Mouse (Mus musculus) thymus, adult 18-20 months (tissue): ENCODE data around the gene Ripor2.
"Not testable (repeated sequence)": the region's sequence is repeated elsewhere in the genome, so short reads cannot be mapped to it uniquely, and the experiment has no call there.

Experiments used
- DNase-seq, 2 experiments: peaks; one replicate each; pipeline ENCODE4 v3.0.0; 2022; ENCODE audit warnings: mixed read lengths in 2 of 2

The Ripor2 gene

DNA sequence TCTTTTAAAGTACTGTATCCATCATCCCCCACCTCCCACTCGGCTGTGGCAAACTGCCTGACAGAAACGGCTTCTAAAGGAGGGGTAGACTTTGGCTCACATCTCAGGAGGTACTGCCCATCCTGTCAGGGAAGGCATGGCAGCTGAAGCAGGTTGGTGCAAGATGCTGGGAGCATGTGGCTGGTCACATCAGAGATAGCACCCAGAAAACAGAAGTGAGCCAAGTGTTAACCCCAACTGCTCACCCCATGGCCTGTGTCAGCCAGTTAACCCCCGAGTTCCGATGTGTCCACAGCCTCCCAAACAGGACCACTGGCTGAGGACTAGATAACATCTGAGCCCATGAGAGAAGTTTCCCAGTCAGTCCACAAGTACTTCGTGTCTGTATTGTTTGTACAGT lies 133.6 kb downstream of the Ripor2 start:
- no peak for DNase-seq

DNA sequence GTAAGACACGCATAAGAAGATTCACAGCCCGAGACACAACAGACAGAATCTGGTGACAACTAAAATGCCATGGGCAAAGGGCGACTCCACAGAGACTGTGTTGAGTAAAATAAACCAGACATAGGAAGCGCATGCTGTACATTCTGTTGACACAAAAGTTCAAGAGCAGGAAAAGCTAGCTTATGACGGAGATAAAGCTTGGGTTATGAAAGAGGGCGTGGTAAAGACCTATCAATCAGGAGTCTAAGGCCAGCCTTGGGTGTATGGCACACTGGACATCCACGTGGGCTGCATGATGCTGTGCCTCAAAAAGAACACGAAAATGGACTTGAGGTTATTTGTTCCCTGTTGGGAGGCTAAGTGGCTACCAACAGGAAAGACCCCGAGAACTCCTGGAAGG lies 134.5 kb downstream of the Ripor2 start:
- no peak for DNase-seq

DNA sequence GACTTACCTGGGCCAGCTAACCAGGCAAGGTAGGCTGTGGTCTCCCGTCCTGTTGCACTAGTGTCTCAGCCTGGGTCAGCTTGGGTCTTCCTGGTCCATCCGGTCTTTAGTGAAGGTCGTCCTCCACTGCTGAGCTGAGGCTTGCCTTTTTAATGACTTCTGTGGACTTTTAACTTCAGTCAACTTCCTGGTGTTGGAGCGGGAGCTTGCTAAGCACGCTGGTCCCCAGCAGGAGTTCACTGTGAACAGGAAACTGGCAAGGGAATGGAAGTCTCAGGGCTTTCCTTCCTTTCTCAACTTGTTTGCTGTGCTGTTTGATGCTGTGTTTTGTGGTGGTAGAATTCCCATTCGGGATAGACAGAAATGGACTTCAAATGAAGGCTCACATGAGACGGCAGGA lies 135.7 kb downstream of the Ripor2 start:
- DNase-seq: no peak

DNA sequence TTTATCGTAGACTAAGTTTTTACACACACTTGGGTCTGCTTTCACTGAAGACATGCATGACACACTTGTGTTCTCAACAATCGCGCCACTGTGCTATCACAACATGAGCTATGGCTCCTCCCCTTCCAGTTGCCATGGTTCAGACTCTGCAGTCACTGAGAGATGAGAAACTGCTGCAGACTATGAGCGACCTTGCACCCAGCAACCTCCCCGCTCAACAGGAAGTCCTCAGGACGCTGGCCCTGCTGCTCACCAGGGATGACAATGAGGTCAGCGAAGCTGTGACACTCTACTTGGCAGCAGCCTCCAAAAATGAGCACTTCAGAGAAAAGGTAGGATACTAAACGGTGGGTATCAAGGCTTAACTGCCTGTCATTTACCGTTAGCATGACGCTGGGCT lies 139.5 kb downstream of the Ripor2 start:
- no peak for DNase-seq

DNA sequence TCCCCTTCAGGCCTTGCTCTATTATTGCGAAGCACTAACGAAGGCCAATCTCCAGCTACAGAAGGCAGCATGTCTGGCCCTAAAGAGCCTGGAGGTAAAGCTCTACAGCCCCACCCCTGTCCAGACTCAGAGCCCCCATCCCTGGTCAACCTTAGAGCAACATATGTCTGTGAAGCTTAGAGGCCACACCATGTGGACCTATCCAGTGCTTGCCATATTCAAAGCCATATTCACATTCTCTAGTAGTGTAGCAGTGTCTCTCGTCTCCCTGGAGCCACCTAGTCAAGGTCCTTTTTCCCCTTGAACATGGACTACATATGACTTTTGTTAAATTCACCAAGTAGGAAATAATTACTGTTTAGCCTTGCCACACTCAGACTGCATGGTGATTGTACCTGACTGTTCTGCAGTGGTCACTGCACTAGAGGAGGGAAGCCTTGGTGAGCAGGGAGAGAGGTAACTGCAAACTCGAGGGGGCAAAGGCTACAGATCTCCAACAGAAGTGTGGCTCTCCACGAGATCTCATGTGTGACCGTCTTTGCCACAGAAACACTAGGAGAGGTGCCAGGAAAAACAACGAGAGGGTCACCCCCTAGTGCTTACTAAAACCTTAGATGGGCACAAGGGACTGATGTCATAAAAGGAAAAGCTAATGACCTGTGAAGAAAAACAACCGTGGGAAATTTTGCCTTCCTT lies 141.9 kb downstream of the Ripor2 start:
- no peak for DNase-seq

DNA sequence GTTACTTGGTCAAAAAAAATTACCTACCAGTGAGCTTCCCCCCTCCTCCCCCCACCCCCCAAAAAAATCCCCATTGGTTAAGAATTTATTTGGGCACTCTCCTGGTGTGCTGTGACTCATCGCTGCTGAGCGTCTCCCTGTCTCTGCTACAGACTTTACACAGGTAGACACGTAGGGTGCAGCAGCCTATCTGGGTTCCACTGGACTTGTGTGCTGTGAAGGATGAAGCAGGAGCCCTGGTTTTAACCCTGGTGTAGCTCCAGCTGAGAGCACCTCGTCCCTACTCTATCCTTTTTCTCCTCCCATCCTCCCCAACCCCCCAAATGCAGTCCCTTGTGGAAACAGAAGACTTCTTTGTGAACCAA lies 142.4 kb downstream of the Ripor2 start:
- no peak for DNase-seq

DNA sequence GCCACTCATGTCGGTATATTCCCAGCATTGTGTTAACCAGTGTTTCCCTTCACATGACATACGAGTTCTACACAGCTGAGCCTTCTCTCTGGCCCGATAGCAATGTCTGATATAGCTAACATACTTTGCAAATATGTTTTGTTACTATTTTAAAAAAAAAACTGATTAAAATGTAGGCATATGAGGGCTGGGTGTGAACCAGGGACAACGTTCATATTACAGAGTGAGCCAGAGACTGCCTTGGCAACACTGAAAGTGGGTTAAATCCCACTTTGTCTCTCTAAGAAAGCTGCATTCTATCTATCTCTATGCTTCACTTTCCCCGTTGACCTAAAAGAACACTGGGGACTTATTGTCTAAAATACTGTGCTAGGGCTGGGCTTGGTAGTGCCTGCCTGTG lies 147.1 kb downstream of the Ripor2 start:
- DNase-seq: no peak

DNA sequence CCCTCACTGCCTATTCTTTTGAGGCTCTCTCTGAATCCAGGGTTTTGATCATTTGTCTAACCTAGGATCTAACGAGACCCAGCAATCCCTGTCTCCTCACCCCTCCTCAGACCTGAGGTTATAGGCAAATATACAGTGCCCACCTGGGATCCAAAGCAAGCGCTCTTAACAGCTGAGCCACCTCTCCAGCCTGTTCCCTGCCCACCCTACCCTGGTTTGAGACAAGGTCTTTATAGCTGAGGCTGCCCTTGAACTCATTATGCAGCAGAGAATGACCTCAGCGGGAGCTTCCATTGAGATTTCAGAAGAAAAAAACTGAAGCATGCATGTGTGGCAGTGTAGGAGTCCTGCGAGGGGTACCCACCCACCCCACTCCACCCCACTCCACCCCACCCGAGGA lies 152.5 kb downstream of the Ripor2 start:
- DNase-seq: no peak

DNA sequence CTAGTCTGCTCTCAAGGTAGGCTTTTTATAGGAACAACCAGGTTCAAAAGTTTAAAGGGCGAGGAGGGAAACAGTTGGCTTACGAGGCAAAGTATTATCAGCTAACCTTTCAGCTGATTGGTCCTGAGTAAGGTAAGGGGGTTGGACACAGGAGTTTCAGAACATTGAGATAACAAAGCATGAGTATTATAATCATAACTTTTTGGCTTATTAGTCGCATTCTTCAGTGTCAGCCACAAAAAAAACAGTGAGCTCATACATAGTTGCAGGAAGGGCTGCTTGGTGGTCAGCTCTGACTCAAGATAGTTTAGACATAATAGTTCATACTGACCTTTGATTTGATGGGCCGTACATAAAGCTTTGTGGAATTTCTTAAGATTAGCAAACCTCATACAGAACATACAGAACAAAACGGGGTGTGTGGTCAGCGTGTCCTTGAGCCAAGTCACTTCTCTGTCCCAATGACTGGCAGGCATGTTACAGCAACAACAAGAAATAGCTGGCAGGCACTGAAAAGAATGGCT lies 153.7 kb downstream of the Ripor2 start:
- DNase-seq: no peak

DNA sequence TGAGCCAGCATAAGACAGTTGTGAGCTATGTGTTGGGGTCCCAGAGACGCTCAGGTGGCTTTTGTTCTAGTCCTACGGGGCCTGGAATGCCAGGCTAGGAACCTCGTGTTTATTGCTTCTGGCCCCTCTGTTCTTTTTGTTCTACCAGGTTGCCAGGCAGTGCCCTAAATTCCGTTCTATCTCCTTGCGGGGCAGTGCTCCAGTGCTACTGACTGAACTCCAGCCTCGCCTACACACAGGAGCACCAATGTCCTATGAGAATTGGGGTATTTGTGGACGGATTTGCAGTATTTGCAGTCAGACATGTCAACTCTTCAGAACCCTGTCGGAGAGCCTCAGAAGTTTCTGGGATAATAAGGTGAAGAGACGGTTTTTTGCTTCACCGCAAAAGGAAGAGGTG lies 159.0 kb downstream of the Ripor2 start, which contains the start of gene Armh2:
Gene Armh2, plus strand, starts transcription at position 205 of the 400 bp plus-strand sequence.
- no peak for DNase-seq

DNA sequence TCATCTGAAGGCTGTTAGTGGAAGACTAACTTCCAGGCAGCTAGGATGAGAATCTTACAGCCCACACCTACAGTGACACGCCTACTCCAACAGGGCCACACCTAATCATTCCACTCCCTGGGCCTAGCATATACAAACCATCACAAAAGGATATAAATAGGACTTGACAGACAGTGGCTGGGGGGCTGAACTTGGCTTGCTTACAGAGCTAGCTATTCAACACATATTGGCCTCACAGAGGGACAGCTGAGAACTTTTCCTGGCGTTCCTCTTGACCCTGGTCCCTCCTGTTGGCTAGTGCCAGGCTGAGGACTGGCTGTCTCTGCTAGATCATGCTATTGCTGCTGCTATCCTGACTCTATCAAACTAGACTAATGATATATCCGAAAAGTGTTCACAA lies 165.8 kb downstream of the Ripor2 start:
- DNase-seq: no peak

DNA sequence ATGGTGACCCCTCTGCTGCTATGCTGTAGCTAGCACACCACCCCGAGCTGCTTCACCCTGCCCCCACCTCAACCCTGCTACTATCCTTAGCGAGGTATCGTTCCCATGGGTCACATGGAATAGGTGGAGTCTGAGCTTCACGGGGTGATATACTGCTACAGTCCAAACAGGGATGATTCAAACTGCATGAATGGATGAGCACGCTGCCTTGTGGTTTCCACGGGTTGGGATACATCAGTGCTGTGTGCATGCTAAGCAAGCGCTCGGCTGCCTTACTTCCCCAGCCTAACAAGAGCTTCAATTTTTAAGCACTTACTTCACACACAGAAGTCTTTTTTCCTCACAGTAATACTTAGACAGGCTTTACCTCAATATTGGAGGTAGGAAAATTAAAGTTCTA lies 168.8 kb downstream of the Ripor2 start:
- no peak for DNase-seq

DNA sequence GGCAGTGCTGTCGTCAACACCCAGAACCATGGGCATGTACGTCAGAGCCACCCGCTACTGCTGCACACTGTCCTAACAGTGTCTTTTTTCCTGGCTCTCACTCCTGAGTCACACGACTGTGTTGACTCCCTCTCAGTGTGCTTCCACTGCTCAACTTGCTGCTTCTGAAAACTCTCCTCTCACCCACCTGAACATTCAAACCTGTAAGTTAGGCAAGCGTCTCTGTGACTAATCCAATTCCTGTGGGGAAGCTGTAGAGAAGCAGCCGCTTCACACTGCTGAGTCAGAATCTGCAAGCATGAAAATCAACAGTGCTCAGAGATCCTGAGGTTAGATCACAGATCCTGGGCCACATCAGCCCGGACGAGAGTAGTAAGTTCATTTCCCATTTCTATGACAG lies 169.4 kb downstream of the Ripor2 start:
- DNase-seq: no peak

DNA sequence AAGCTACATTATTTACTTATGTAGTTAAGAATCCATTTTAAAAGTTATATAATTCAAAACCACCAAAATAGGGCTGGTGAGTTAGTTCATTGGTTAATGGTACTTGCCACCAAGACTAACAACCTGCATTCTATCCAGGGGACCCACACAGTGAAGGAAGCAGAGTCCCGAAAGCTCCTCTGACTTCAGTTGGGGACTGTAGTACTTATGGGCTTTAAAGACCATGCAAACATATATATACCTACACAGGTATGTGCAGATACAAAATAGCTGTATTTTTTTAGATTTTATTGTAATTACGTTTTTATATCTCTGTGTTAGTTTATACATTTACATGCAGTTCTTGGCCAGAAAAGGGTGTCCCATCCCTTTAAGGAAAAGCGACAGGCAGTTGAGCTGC lies 174.8 kb downstream of the Ripor2 start:
- no peak for DNase-seq

DNA sequence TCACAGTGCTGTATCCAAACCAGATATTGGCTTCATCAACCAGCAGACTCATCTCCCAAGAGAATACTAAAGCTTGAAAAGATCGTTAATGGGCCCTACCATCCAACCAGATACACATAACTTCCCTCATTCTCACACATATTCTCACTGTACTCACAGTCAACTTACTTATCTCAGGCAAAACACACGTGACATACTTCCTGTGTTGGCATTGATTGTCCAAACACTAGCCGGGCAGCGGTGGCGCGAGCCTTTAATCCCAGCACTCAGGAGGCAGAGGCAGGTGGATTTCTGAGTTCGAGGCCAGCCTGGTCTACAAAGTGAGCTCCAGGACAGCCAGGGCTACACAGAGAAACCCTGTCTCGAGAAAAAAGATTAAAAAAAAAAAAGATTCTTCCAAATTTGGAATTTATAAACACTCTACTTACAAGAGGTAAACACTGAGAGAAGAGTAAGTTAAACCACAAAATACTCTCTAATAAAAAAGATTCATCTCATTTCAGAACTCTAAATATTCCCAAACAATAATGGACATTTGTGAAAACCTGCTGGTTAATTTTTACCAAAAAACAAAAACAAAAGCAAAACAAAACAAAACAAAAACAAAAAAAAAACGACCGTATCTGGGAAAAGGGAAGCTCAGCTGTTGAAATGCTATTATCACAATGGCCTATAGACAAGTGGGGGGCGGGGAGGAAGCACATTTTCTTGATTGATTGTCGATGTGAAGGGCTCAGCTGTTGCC lies 176.0 kb downstream of the Ripor2 start:
- DNase-seq: no peak

DNA sequence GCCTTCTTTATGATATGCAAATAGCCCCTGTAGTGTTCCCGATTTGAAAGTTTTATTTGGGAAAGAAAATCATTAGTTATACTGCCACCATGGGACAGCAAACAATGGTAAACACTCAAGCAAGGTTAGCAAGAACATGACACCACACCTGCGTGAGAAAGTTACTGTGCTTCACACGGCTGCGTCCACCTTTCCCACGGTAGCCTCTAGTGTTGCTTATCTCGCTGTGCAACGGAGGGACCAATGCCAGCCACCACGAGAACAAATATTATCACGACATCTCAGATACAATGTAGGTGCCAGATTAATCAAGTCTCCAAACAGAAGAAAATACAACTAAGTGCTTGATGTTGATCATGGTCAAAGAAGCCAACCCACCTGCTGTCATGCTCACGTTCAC lies 177.5 kb downstream of the Ripor2 start:
- no peak for DNase-seq

DNA sequence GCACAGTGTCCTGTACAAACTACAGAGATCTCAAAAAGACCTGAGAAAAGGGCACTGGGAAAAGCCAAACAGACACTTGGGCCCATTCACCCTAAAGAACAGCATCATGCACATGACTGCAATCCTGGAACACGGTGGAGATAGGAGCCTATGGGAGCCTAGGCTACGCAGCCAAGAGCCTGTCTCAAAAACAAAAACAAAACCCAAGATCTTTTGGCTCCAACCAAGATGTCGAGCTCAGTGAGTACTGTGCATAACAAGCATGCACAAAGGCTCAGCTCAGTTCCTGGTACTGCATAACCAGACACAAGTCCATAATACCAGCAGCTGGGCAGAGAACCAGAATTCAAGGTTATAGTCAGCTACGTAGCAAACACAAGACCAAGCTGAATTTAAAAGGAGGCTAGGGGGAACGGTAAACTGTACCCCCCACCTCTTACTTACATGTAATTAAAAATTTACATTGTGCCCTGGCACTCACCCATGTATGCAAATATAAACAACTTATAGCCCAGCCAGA lies 178.4 kb downstream of the Ripor2 start:
- DNase-seq: no peak

DNA sequence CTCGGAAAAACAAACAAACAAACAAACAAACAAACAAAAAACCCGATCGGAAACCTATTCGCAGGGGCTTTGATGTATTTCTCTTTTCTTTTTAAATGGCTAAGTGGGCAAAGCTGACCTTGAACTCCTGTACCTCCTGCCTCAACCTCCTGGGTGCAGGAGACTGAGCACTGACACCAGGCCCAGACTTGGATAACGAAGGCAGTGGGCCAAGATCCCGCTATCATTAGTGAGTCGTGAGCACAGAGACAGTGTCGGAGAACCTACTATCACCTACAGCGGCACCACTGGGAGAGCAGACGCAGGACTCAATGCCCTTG lies 179.1 kb downstream of the Ripor2 start:
- no peak for DNase-seq

DNA sequence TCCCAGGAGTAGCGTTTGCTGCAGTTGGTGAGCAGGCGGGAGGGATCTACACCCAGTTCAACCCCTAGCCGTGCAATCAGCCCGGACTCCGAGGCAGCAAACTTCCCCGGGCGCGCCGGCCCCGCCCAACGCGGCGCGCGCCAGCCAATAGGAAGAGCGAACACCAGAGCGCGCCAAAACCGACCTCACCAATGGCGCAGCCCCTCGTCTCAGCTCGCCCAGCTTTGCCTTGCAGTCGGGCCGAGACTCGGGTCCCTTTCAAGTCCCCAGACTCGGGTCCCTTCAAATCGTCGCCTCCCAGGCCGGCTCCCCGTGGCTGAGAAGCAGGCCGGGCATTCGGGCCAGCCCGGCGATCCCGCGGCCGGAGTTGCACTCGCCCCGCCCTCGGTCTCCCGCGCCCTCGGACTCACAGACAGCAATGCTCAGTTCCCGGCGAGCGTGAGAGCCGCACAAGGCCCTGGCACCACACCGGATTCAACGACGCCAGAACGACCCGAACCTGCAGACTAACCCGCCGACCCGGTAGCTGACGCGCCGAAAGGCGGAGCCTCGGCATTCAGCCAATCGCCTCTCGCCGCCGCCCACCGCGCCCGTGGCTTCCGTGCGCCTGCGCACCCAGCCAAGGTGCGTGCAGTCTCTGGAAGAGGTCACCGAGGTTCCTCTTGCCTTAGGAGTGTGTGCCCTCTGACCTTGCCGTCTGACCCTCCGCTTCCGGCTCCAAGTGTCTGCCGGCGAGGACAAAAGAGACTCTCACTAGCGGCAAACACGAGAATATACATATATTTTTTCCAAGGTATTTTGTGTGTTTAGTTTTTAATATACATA lies 179.6 kb downstream of the Ripor2 start, which contains the start of gene Gmnn:
Gene Gmnn, minus strand, starts transcription at position 521 of the 825 bp plus-strand sequence.
- DNase-seq: peak; percentile 89 to 91

DNA sequence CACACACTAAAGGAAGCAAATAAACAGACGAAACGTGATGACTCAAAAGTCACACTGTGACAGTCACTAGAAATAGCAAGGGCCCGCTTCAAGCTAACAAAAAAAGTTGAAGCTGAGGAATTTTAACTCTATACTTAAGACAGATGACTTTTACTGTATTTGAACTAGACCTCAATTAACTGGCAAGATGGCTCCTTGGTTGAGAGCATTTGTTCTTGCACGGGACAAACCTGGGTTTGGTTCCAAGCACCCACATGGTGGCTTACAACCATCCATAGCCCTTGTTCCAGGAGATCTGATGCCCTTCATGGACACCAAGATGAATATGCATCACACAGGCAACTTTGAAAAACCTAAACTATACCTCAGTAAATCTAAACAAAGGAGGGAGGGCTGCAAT lies 180.3 kb downstream of the Ripor2 start:
- DNase-seq: no peak

DNA sequence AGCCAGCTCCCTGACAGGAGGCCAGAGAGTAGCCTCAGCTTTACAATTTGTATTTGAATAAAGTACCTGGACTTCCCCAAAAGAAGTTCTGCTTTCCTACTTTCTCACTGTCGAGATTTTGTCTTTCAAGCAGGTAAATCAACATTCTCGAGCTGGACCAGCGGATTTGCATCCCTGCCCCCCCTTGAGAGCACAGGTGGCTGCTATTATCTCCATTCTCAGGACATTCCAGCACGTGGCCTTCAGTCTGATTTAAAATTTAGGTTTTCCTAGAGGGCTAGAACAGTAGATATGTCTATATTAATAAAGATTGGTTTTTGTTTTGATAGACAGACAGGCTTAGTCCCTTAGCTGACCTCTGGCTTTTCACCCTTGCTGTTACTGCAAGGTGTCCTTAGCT lies 185.8 kb downstream of the Ripor2 start:
- not testable (repeated sequence) for DNase-seq

DNA sequence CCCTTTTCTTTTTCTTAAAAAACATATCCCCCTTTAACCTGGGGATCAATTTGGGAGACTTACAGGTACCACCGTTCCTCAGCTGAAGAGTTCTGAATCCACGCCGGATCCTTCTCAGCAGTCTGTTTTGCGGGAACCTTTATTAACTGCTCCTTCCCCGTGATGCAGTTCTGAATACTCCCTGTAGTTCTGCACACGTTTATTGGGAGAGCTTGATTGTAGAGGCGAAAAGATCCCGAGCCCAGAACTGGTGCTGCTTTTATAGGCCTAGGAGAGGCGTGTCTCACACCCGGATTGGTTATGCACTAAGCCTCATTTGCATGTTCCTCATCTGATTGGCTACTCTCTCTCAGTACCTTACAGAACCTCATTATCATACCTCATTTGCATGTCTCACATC lies 189.5 kb downstream of the Ripor2 start:
- DNase-seq: not testable (repeated sequence)

DNA sequence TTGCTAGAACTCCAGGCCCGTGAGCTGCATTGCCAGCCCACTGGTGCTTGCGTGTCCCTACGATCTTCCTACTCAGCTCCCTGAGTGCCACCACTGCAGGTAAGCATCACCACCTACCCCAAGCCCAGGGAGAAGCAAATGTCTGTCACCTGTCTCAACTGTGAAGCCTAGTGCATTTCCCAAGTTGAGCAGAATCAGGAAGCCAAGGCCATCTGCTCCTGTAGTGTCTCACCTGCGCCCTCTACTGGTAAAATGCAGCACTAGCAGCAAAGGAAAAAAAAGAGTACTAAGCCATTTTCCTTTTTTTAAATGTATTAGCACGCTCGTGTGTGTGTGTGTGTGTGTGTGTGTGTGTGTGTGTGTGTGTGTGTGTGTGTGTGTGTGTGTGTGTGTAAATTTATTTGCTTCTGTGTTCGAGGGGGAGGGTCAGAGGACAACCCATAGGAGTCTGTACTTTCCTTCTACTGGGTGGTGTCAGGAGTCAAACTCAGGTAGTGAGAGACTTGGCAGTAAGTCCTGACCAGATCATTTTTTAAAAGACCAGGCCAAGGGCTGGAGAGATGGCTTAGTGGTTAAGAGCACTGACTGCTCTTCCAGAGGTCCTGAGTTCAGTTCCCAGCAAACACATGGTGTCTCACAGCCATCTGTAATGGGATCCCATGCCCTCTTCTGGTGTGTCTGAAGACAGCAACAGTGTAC lies 194.3 kb downstream of the Ripor2 start:
- peak in 1 of 2 experiments; percentile 34 for DNase-seq
